Comparison of ENCODE assay signal across 10 mouse cellular contexts in the genomic region with DNA sequence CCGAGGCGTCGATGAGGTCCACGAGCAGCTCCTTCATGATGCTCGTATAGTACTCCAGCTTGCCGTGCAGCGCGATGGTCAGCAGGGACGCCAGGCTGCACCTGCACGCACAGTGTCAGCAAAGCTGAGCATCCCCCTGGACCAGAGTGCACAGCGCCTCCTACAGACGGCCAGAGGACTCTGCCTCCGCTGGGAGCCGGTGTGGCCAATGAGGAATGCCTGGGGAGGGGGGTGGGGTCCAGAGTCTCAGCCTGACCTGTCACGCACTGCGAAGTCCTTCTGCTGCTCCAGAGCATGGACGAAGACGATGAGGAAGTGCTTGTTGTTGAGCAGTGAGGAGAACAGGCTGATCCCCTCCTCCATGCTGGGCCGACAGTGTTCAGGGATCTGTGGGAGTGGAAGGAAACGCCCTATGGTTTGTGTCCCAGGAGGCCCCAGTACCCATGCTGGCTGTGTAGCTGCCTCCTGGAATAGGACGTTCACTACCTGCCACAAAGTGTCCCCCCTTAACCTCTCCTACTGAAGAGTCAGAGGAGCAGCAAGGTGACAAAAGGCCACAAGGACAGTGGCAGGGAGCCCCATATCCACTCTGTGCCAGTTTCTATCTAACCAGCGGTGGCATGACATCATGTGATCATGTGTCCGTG. TPM values are rescaled to one million over a fixed set of nuclear protein-coding genes. Genes with fewer than 3 reads are reported as not detected.
DNase-seq lines count a peak whose midpoint lies in the region; ATAC-seq and TF ChIP-seq lines count a peak whose summit lies in the region.
"Had no signal": no experiment of that assay in that cellular context is flagged by ENCODE, and none has a peak within 500 bp of the region (broad histone marks: within the 10 kb centered on the region; RNA-seq: fewer than 3 reads in every experiment).

No protein-coding gene starts in this region.

- no peak overlapping the region for H3K27ac ChIP-seq in forebrain, embryonic 13.5 days
- H3K27ac ChIP-seq in forebrain, embryonic 12.5 days: no peak overlapping the region
- no peak overlapping the region for H3K27ac ChIP-seq in left cerebral cortex, adult 2 months
- H3K27ac ChIP-seq in limb, embryonic 15.5 days: no peak overlapping the region
- H3K27ac ChIP-seq in hindbrain, embryonic 12.5 days: no peak overlapping the region
- H3K27ac ChIP-seq: lung, embryonic 15.5 days had no signal

- H3K4me2 ChIP-seq in forebrain, embryonic 13.5 days: no peak overlapping the region
- no peak overlapping the region for H3K4me2 ChIP-seq in forebrain, embryonic 12.5 days
- H3K4me2 ChIP-seq in limb, embryonic 15.5 days: no peak overlapping the region
- no peak overlapping the region for H3K4me2 ChIP-seq in hindbrain, embryonic 12.5 days (replicated peaks)
- H3K4me2 ChIP-seq: lung, embryonic 15.5 days had no signal

- ATAC-seq in forebrain, embryonic 13.5 days: 0 out of 2 replicates have a peak, but pooled peaks have one; percentile 19
- no peak for ATAC-seq in forebrain, embryonic 12.5 days (ENCODE audit: low FRiP score)
- no peak for ATAC-seq in limb, embryonic 15.5 days (ENCODE audit: insufficient number of reproducible peaks, low FRiP score, low TSS enrichment, low read depth)
- ATAC-seq in hindbrain, embryonic 12.5 days (ENCODE audit: low FRiP score): no peak

- no peak overlapping the region for H3K9ac ChIP-seq in forebrain, embryonic 13.5 days
- no peak overlapping the region for H3K9ac ChIP-seq in forebrain, embryonic 12.5 days
- peak overlapping the region; percentile 4; the same call in 1 of the 2 replicates for H3K9ac ChIP-seq in limb, embryonic 15.5 days
- H3K9ac ChIP-seq in hindbrain, embryonic 12.5 days: no peak overlapping the region
- H3K9ac ChIP-seq: lung, embryonic 15.5 days had no signal

- H3K9me3 ChIP-seq in forebrain, embryonic 13.5 days (replicated peaks): no peaks in the 10 kb centered on the region
- no peaks in the 10 kb centered on the region for H3K9me3 ChIP-seq in forebrain, embryonic 12.5 days
- H3K9me3 ChIP-seq in limb, embryonic 15.5 days: no peaks in the 10 kb centered on the region
- H3K9me3 ChIP-seq in hindbrain, embryonic 12.5 days (replicated peaks): no peaks in the 10 kb centered on the region
- H3K9me3 ChIP-seq: lung, embryonic 15.5 days had no signal

- peaks cover 7% of the 10 kb centered on the region; the same call in 1 of the 2 replicates for H3K4me1 ChIP-seq in forebrain, embryonic 13.5 days
- H3K4me1 ChIP-seq in forebrain, embryonic 12.5 days: peaks cover 10% of the 10 kb centered on the region
- peaks cover 40% of the 10 kb centered on the region for H3K4me1 ChIP-seq in limb, embryonic 15.5 days
- peaks cover 6% of the 10 kb centered on the region for H3K4me1 ChIP-seq in hindbrain, embryonic 12.5 days

- no peaks in the 10 kb centered on the region for H3K27me3 ChIP-seq in forebrain, embryonic 13.5 days
- H3K27me3 ChIP-seq in forebrain, embryonic 12.5 days: peaks cover 6% of the 10 kb centered on the region; the same call in 1 of the 2 replicates
- no peaks in the 10 kb centered on the region for H3K27me3 ChIP-seq in limb, embryonic 15.5 days
- peaks cover 3% of the 10 kb centered on the region; the same call in 1 of the 2 replicates for H3K27me3 ChIP-seq in hindbrain, embryonic 12.5 days
- H3K27me3 ChIP-seq: lung, embryonic 15.5 days had no signal

- TF ChIP-seq CTCF in left cerebral cortex, adult 2 months (IDR thresholded peaks at IDR 0.05): peak; percentile 17

- H3K36me3 ChIP-seq in forebrain, embryonic 13.5 days (ENCODE audit: poor library complexity, severe bottlenecking): no peaks in the 10 kb centered on the region
- no peaks in the 10 kb centered on the region for H3K36me3 ChIP-seq in forebrain, embryonic 12.5 days (replicated peaks)
- peaks cover 29% of the 10 kb centered on the region for H3K36me3 ChIP-seq in limb, embryonic 15.5 days
- no peaks in the 10 kb centered on the region for H3K36me3 ChIP-seq in hindbrain, embryonic 12.5 days

- no peak for DNase-seq in left cerebral cortex, adult 2 months (ENCODE audit: extremely low spot score in 1 of 2, low spot score in 2 of 2)
- DNase-seq in left cerebral cortex, adult 11 months (ENCODE audit: low spot score): no peak
- DNase-seq in ZHBTc4 (ENCODE audit: low read depth, low spot score) (peak; percentile 79), MN1 (ENCODE audit: low spot score) (no peak)
- DNase-seq: thymus, postnatal 14 days had no signal

- H3K4me3 ChIP-seq in forebrain, embryonic 13.5 days: no peak overlapping the region
- H3K4me3 ChIP-seq in forebrain, embryonic 12.5 days (replicated peaks): no peak overlapping the region
- no peak overlapping the region for H3K4me3 ChIP-seq in left cerebral cortex, adult 2 months
- no peak overlapping the region for H3K4me3 ChIP-seq in limb, embryonic 15.5 days
- H3K4me3 ChIP-seq in hindbrain, embryonic 12.5 days: no peak overlapping the region
- H3K4me3 ChIP-seq: lung, embryonic 15.5 days had no signal

- intact Hi-C loops in left cerebral cortex, adult 2 months (cut with DNase I): no loop called here

- 28% methylated on average over 23 of the region's 23 CpGs for WGBS in forebrain, embryonic 13.5 days
- 36% methylated on average over 23 of the region's 23 CpGs for WGBS in forebrain, embryonic 12.5 days
- 45% methylated on average over 23 of the region's 23 CpGs for WGBS in limb, embryonic 15.5 days
- 37% methylated on average over 23 of the region's 23 CpGs for WGBS in hindbrain, embryonic 12.5 days

RNA-seq across cellular contexts. Expression of gene H1foo, which starts 17.8 kb away (rescaled TPM):
- polyA plus RNA-seq in forebrain, embryonic 13.5 days (2015; fragmentation: Nextera tagmentation; extraction: Ambion mirVana): not detected in 2 replicates
- not detected in 2 replicates for polyA plus RNA-seq in forebrain, embryonic 12.5 days (2016; fragmentation: Nextera tagmentation; extraction: Ambion mirVana)
- not detected for total RNA-seq in left cerebral cortex, adult 2 months (2021)
- polyA plus RNA-seq in limb, embryonic 15.5 days (2015; fragmentation: Nextera tagmentation; extraction: Ambion mirVana): not detected in 2 replicates
- not detected in 2 replicates for polyA plus RNA-seq in hindbrain, embryonic 12.5 days (2016; fragmentation: Nextera tagmentation; extraction: Ambion mirVana)
- polyA plus RNA-seq: lung, embryonic 15.5 days had no signal

RNA-seq across cellular contexts. Expression of gene Rho, which starts 31.0 kb away (rescaled TPM):
- polyA plus RNA-seq in forebrain, embryonic 13.5 days (2015; fragmentation: Nextera tagmentation; extraction: Ambion mirVana): 0.10 and 0.17 TPM in 2 replicates
- 0.43 TPM in 1 of 2 replicates, not detected in the other for polyA plus RNA-seq in forebrain, embryonic 12.5 days (2016; fragmentation: Nextera tagmentation; extraction: Ambion mirVana)
- total RNA-seq in left cerebral cortex, adult 2 months (2021): under 1 TPM; 0.56 to 0.79 TPM
- 0.12 and 0.16 TPM in 2 replicates for polyA plus RNA-seq in limb, embryonic 15.5 days (2015; fragmentation: Nextera tagmentation; extraction: Ambion mirVana)
- polyA plus RNA-seq in hindbrain, embryonic 12.5 days (2016; fragmentation: Nextera tagmentation; extraction: Ambion mirVana): 0.16 and 0.19 TPM in 2 replicates

RNA-seq across cellular contexts. Expression of gene Plxnd1, which starts 32.2 kb away (rescaled TPM):
- polyA plus RNA-seq in forebrain, embryonic 13.5 days (2015; fragmentation: Nextera tagmentation; extraction: Ambion mirVana): 14.3 and 19.7 TPM in 2 replicates
- polyA plus RNA-seq in forebrain, embryonic 12.5 days (2016; fragmentation: Nextera tagmentation; extraction: Ambion mirVana): 18.8 and 19.2 TPM in 2 replicates
- 100 to 1,000 TPM; 127 to 131 TPM for total RNA-seq in left cerebral cortex, adult 2 months (2021)
- polyA plus RNA-seq in limb, embryonic 15.5 days (2015; fragmentation: Nextera tagmentation; extraction: Ambion mirVana): 31.7 and 32.2 TPM in 2 replicates
- polyA plus RNA-seq in hindbrain, embryonic 12.5 days (2016; fragmentation: Nextera tagmentation; extraction: Ambion mirVana): 21.9 and 24.5 TPM in 2 replicates
